15 mouse cellular contexts compared by ENCODE assay signal in genomic region chr3:34485345-34486223, GRCm38 (mm10).
DNase-seq lines count a peak whose midpoint lies in the region; ATAC-seq and TF ChIP-seq lines count a peak whose summit lies in the region.
"Had no signal": no experiment of that assay in that cellular context is flagged by ENCODE, and none has a peak within 500 bp of the region (broad histone marks: within the 10 kb centered on the region; RNA-seq: fewer than 3 reads in every experiment).

No protein-coding gene starts in this region.

- ATAC-seq in midbrain, embryonic 11.5 days (ENCODE audit: low FRiP score): no peak
- no peak for ATAC-seq in midbrain, embryonic 14.5 days (ENCODE audit: low FRiP score, low TSS enrichment)
- ATAC-seq in intestine, postnatal 0 days: peak; percentile 38; the same call in 1 of the 2 replicates
- ATAC-seq in stomach, embryonic 15.5 days (ENCODE audit: insufficient read depth, low FRiP score, low read depth): peak; percentile 53; the same call in 1 of the 2 replicates
- ATAC-seq: hindbrain, postnatal 0 days had no signal

- no peaks in the 10 kb centered on the region for H3K36me3 ChIP-seq in midbrain, embryonic 11.5 days (ENCODE audit: control insufficient read depth, insufficient read depth, low read length)
- no peaks in the 10 kb centered on the region for H3K36me3 ChIP-seq in midbrain, embryonic 14.5 days (ENCODE audit: control insufficient read depth, insufficient read depth, low read length)
- no peaks in the 10 kb centered on the region for H3K36me3 ChIP-seq in intestine, postnatal 0 days (ENCODE audit: control insufficient read depth, insufficient read depth)
- no peaks in the 10 kb centered on the region for H3K36me3 ChIP-seq in stomach, embryonic 15.5 days
- no peaks in the 10 kb centered on the region for H3K36me3 ChIP-seq in heart, adult 2 months (ENCODE audit: control insufficient read depth, insufficient read depth, low read length)
- H3K36me3 ChIP-seq: heart, embryonic 13.5 days had no signal

- no peak overlapping the region for H3K4me2 ChIP-seq in midbrain, embryonic 11.5 days
- no peak overlapping the region for H3K4me2 ChIP-seq in midbrain, embryonic 14.5 days (ENCODE audit: low read length)
- peak overlapping the region; percentile 57 for H3K4me2 ChIP-seq in intestine, postnatal 0 days (replicated peaks; ENCODE audit: low read depth)
- H3K4me2 ChIP-seq in stomach, embryonic 15.5 days: 0 out of 2 replicates have a peak overlapping the region, but pooled peaks have one; percentile 23
- H3K4me2 ChIP-seq: heart, embryonic 13.5 days had no signal

- H3K27ac ChIP-seq in midbrain, embryonic 11.5 days (ENCODE audit: low read depth, low read length): no peak overlapping the region
- H3K27ac ChIP-seq in midbrain, embryonic 14.5 days (replicated peaks; ENCODE audit: low read depth, low read length): no peak overlapping the region
- no peak overlapping the region for H3K27ac ChIP-seq in intestine, postnatal 0 days (ENCODE audit: low read depth, low read length)
- H3K27ac ChIP-seq in stomach, embryonic 15.5 days: no peak overlapping the region
- no peak overlapping the region for H3K27ac ChIP-seq in heart, adult 2 months
- H3K27ac ChIP-seq: heart, embryonic 13.5 days; hindbrain, postnatal 0 days; left cerebral cortex, adult 2 months had no signal

- no peaks in the 10 kb centered on the region for H3K9me3 ChIP-seq in midbrain, embryonic 11.5 days (ENCODE audit: control insufficient read depth, low read length)
- no peaks in the 10 kb centered on the region for H3K9me3 ChIP-seq in midbrain, embryonic 14.5 days (ENCODE audit: control insufficient read depth, low read length)
- H3K9me3 ChIP-seq in intestine, postnatal 0 days (ENCODE audit: control insufficient read depth): no peaks in the 10 kb centered on the region
- H3K9me3 ChIP-seq in stomach, embryonic 15.5 days: no peaks in the 10 kb centered on the region
- H3K9me3 ChIP-seq: heart, embryonic 13.5 days had no signal

- peaks cover 16% of the 10 kb centered on the region; the same call in 1 of the 2 replicates for H3K4me1 ChIP-seq in midbrain, embryonic 11.5 days (ENCODE audit: control insufficient read depth, insufficient read depth, low read length)
- H3K4me1 ChIP-seq in midbrain, embryonic 14.5 days (ENCODE audit: control insufficient read depth, insufficient read depth, low read length): peaks cover 24% of the 10 kb centered on the region
- H3K4me1 ChIP-seq in intestine, postnatal 0 days (replicated peaks; ENCODE audit: control insufficient read depth, insufficient read depth, low read length): no peaks in the 10 kb centered on the region
- no peaks in the 10 kb centered on the region for H3K4me1 ChIP-seq in stomach, embryonic 15.5 days
- H3K4me1 ChIP-seq in heart, adult 2 months (ENCODE audit: control insufficient read depth, insufficient read depth, low read length): no peaks in the 10 kb centered on the region

- WGBS in midbrain, embryonic 11.5 days: 33% methylated on average over 15 of the region's 15 CpGs
- 44% methylated on average over 15 of the region's 15 CpGs for WGBS in midbrain, embryonic 14.5 days
- WGBS in intestine, postnatal 0 days: 27% methylated on average over 15 of the region's 15 CpGs
- WGBS in stomach, embryonic 15.5 days: 35% methylated on average over 15 of the region's 15 CpGs
- 52% methylated on average over 15 of the region's 15 CpGs for WGBS in heart, adult 2 months

- H3K4me3 ChIP-seq in midbrain, embryonic 11.5 days (ENCODE audit: low read depth, low read length): no peak overlapping the region
- H3K4me3 ChIP-seq in midbrain, embryonic 14.5 days (replicated peaks; ENCODE audit: low read depth, low read length): no peak overlapping the region
- peak overlapping the region; percentile 12 for H3K4me3 ChIP-seq in intestine, postnatal 0 days (ENCODE audit: low read depth, low read length)
- no peak overlapping the region for H3K4me3 ChIP-seq in stomach, embryonic 15.5 days (replicated peaks)
- no peak overlapping the region for H3K4me3 ChIP-seq in heart, adult 2 months
- H3K4me3 ChIP-seq: heart, embryonic 13.5 days; left cerebral cortex, adult 2 months; myocyte had no signal

- H3K27me3 ChIP-seq in midbrain, embryonic 11.5 days (ENCODE audit: control insufficient read depth, insufficient read depth, low read length): 0 out of 2 replicates have a peak, but pooled peaks cover 2% of the 10 kb centered on the region
- peaks cover 3% of the 10 kb centered on the region for H3K27me3 ChIP-seq in midbrain, embryonic 14.5 days (ENCODE audit: control insufficient read depth, insufficient read depth, low read length)
- no peaks in the 10 kb centered on the region for H3K27me3 ChIP-seq in intestine, postnatal 0 days (replicated peaks; ENCODE audit: control insufficient read depth, insufficient read depth, low read length)
- H3K27me3 ChIP-seq in stomach, embryonic 15.5 days (replicated peaks): no peaks in the 10 kb centered on the region
- H3K27me3 ChIP-seq in heart, adult 2 months (ENCODE audit: control insufficient read depth, insufficient read depth, low read length): no peaks in the 10 kb centered on the region
- H3K27me3 ChIP-seq: CH12.LX; heart, embryonic 13.5 days had no signal

- TF ChIP-seq POLR2A in heart, adult 2 months (IDR thresholded peaks at IDR 0.05; ENCODE audit: insufficient read depth, low read depth, low read length): no peak

- intact Hi-C loops in heart, adult 2 months (cut with DNase I): no loop called here

- no peak overlapping the region for H3K9ac ChIP-seq in midbrain, embryonic 11.5 days (ENCODE audit: low read length)
- no peak overlapping the region for H3K9ac ChIP-seq in midbrain, embryonic 14.5 days (replicated peaks; ENCODE audit: low read length)
- H3K9ac ChIP-seq in intestine, postnatal 0 days (ENCODE audit: low read depth, low read length): no peak overlapping the region
- H3K9ac ChIP-seq in stomach, embryonic 15.5 days: no peak overlapping the region
- H3K9ac ChIP-seq in heart, adult 2 months (ENCODE audit: low read depth, low read length): no peak overlapping the region
- H3K9ac ChIP-seq: heart, embryonic 13.5 days had no signal

- no peaks in the 10 kb centered on the region for H3K79me2 ChIP-seq in heart, adult 2 months (replicated peaks; ENCODE audit: control insufficient read depth, insufficient read depth, low read length)

- TF ChIP-seq CTCF in intestine, postnatal 0 days (IDR thresholded peaks at IDR 0.05; ENCODE audit: low read depth): no peak
- TF ChIP-seq CTCF in heart, adult 2 months (IDR thresholded peaks at IDR 0.05): no peak

- no peak for TF ChIP-seq EP300 in heart, adult 2 months (IDR thresholded peaks at IDR 0.05; ENCODE audit: insufficient read depth, low read depth, low read length)

- peak; percentile 80 for DNase-seq in midbrain, embryonic 11.5 days (ENCODE audit: low spot score, missing footprints)
- no peak for DNase-seq in midbrain, embryonic 14.5 days
- peak; percentile 52 to 69 for DNase-seq in kidney, postnatal 25 days
- DNase-seq in ovary, adult 18-20 months (ENCODE audit: low spot score): no peak
- DNase-seq in heart, adult 2 months: no peak
- DNase-seq in gastrocnemius, postnatal 25 days: no peak
- DNase-seq: cerebellum, adult 9-11 months; lung, adult 2 months had no signal

Comparison
In these comparisons a context has a peak if more than half of its experiments do, and no peak if none do; other contexts are left out.
1. DNase-seq: peak in midbrain, embryonic 11.5 days (single experiment) and kidney, postnatal 25 days (2 of 2); none in midbrain, embryonic 14.5 days (single experiment), ovary, adult 18-20 months (single experiment), heart, adult 2 months (0 of 2) and gastrocnemius, postnatal 25 days (single experiment).
2. ATAC-seq: peak in intestine, postnatal 0 days (single experiment) and stomach, embryonic 15.5 days (single experiment); none in midbrain, embryonic 11.5 days (single experiment) and midbrain, embryonic 14.5 days (single experiment).
3. H3K4me2 ChIP-seq: peak in intestine, postnatal 0 days (single experiment) and stomach, embryonic 15.5 days (single experiment); none in midbrain, embryonic 11.5 days (single experiment) and midbrain, embryonic 14.5 days (single experiment).